Mouse (Mus musculus): ENCODE data around the gene Nedd9. TPM values are rescaled to one million over a fixed set of nuclear protein-coding genes. Genes with fewer than 3 reads are reported as not detected.

The Nedd9 gene
- total and polyA plus RNA-seq, 3 experiments = 0.49 to 1.4 TPM; not detected in 1

DNA sequence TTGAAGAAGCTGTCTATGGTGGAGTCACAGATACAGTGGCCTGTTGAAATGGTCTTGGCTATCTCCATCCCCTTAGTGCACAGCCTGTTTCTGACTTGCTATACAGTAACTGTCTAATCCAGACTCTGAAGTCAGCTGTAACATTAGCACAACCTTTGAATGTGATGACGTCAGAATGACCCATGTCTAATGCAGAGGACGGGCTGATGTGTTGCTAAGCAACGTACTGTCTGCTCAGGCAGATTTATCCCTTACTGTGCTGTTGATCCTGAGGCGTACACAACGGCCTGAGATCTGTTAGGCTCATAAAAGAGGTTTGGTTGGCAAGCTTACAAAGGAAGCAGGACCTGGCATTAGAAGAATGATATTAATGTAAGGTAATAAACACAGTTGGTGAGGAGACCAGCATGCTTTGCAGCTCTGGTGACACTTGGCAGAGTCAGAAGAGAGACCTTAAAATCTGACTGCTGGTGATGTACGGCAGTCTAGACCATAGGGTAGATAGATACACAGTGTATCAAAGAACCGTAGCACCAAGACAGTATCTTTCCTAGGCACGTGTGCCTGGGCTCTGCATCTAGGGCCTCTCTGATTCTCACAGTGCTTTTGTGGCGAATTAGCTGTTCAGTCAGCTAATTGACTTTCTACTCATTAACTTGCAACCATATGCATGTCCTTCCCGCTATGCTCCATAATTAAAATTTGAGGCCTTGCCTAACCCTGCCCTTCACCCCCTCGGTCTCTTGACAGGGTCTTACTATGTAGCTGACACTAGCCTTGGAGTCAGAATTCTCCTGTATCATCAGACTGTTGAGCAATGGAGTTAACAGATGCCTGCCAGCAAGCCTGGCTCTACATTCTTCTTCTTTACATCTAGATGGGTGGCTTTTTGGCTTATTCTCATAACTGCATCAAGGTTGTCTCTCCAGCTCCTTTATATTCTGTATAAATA, 70.8 kb downstream of the Nedd9 start:
- H3K36me3 ChIP-seq (replicated peaks) = no peaks in the 10 kb centered on the region
- no peak for DNase-seq (ENCODE audit: low spot score)
- no peak for ATAC-seq (ENCODE audit: extremely low read depth, insufficient number of reproducible peaks, low FRiP score, poor library complexity, severe bottlenecking)
- H3K27me3 ChIP-seq (ENCODE audit: insufficient read depth, low read length) = peaks cover 6% of the 10 kb centered on the region; the same call in 1 of the 2 replicates
- TF ChIP-seq GATA1 (IDR thresholded peaks at IDR 0.05; ENCODE audit: borderline replicate concordance, low read length) (no peak), CTCF (IDR thresholded peaks at IDR 0.05; ENCODE audit: low read depth, low read length) (no peak), GATA2 (IDR thresholded peaks at IDR 0.05; ENCODE audit: borderline replicate concordance, low read depth, low read length) (no peak), TAL1 (conservative IDR thresholded peaks at IDR 0.05; ENCODE audit: low read depth, low read length) (no peak), POLR2AphosphoS5 (IDR thresholded peaks at IDR 0.05; ENCODE audit: insufficient replicate concordance, low read depth, low read length) (no peak)
- H3K9me3 ChIP-seq (replicated peaks) = no peaks in the 10 kb centered on the region
- H3K4me1 ChIP-seq (ENCODE audit: insufficient read depth, low read depth, low read length) = no peaks in the 10 kb centered on the region
- H3K4me3 ChIP-seq (ENCODE audit: low read depth, low read length) = no peak overlapping the region

DNA sequence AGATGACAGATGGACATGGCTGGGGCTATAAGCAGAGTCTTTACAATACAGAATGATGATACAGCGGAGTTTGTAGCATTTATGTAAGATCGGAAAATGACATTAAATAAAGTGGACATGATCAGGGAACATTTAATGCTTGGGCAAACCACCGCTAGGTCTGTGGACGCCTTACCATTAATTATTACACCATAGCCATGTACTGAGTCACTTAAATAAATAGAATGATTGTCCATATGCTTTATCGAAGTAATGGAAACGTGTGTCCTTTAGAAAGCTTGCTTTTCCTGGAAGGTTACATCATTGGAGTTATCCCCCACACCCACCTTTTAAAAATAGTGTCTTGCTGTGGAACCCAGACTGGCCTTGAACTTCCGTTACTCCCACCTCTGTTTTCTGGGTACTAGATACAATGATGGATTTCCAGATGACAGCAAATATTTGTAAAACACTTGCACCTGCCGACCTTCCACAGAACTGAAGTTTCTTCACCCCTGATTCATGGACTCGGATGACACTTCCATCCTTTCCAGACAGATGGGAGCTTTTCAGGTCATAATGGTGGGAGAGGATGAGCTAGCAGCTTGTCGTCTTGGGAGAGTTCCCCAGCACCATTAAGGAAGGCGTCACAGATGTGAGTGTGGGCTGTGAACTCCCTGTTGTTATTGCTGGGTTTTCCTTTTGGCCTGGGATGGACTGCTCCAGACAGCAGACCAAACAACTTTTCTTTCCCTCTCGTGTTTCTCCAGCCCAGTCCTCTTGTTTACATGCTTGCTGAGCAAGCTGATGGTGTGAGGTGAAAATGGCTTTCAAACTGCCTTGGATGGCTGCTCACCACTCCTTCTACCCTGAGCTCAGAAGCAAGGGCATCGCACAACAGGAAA, 76.7 kb downstream of the Nedd9 start:
- TF ChIP-seq POLR2AphosphoS5 (IDR thresholded peaks at IDR 0.05; ENCODE audit: insufficient replicate concordance, low read depth, low read length) (no peak), GATA1 (IDR thresholded peaks at IDR 0.05; ENCODE audit: borderline replicate concordance, low read length) (no peak), TAL1 (conservative IDR thresholded peaks at IDR 0.05; ENCODE audit: low read depth, low read length) (no peak), CTCF (IDR thresholded peaks at IDR 0.05; ENCODE audit: low read depth, low read length) (no peak), GATA2 (IDR thresholded peaks at IDR 0.05; ENCODE audit: borderline replicate concordance, low read depth, low read length) (no peak)
- Histone ChIP-seq H3K36me3 (replicated peaks) (no peaks in the 10 kb centered on the region), H3K4me1 (ENCODE audit: insufficient read depth, low read depth, low read length) (no peaks in the 10 kb centered on the region), H3K4me3 (ENCODE audit: low read depth, low read length) (no peak overlapping the region), H3K27me3 (ENCODE audit: insufficient read depth, low read length) (no peaks in the 10 kb centered on the region), H3K9me3 (replicated peaks) (no peaks in the 10 kb centered on the region)
- ATAC-seq (ENCODE audit: extremely low read depth, insufficient number of reproducible peaks, low FRiP score, poor library complexity, severe bottlenecking) = no peak
- no peak for DNase-seq (ENCODE audit: low spot score)

DNA sequence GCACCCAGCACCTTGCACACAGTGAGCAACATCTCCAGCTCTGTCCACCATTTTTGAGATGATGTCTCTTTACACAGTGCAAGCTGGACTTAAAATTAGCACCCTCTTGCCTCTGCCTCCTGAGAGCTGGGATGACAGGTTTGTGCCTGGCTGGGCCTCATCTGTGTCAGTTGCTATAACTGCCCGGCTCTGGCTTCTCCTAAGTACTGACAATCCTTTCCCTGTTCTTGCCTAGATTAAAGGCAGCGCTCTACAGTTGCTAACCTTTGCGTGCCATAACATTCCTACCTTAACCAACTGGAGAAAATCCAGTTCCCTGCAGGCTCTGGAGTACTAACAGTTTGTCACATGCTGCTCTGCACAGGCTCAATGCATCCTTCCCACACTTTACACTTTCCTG, 77.9 kb downstream of the Nedd9 start:
- no peak for ATAC-seq (ENCODE audit: extremely low read depth, insufficient number of reproducible peaks, low FRiP score, poor library complexity, severe bottlenecking)
- Histone ChIP-seq H3K4me3 (ENCODE audit: low read depth, low read length) (no peak overlapping the region), H3K27me3 (ENCODE audit: insufficient read depth, low read length) (no peaks in the 10 kb centered on the region), H3K36me3 (replicated peaks) (no peaks in the 10 kb centered on the region), H3K9me3 (replicated peaks) (no peaks in the 10 kb centered on the region), H3K4me1 (ENCODE audit: insufficient read depth, low read depth, low read length) (no peaks in the 10 kb centered on the region)
- TF ChIP-seq GATA1 (IDR thresholded peaks at IDR 0.05; ENCODE audit: borderline replicate concordance, low read length) (no peak), POLR2AphosphoS5 (IDR thresholded peaks at IDR 0.05; ENCODE audit: insufficient replicate concordance, low read depth, low read length) (no peak), TAL1 (conservative IDR thresholded peaks at IDR 0.05; ENCODE audit: low read depth, low read length) (no peak), GATA2 (IDR thresholded peaks at IDR 0.05; ENCODE audit: borderline replicate concordance, low read depth, low read length) (no peak), CTCF (IDR thresholded peaks at IDR 0.05; ENCODE audit: low read depth, low read length) (no peak)
- no peak for DNase-seq (ENCODE audit: low spot score)

DNA sequence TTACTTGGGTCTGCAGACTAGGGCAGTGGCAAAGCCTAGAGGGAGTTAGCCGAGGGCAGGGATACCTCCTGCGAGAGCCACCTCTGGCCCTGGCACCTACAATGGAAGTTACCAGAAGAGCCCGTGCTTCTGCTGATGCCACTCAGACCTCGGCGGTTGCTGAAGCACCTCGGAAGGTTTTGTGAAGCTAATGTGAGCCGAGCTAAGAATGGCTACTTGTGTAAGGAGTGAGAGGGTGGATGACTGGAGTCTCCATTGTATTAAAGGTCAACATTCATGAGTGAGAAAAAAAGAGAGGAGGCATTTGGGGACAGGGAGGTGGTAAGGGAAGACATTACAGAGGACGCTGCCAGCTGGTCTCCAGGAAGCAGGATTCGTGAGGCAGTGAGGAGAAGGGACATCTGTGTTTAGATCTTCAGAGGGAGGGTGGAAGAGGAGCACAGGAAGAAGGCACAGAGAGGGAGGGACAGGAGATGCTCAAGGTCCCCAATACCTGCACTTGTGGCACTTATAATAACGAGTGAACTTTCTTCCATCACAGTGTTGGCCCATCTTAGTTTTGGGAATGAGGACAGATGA, 78.7 kb downstream of the Nedd9 start:
- ATAC-seq (ENCODE audit: extremely low read depth, insufficient number of reproducible peaks, low FRiP score, poor library complexity, severe bottlenecking) (no peak), DNase-seq (ENCODE audit: low spot score) (no peak)
- no peaks in the 10 kb centered on the region for H3K9me3 ChIP-seq (replicated peaks)
- TF ChIP-seq CTCF (IDR thresholded peaks at IDR 0.05; ENCODE audit: low read depth, low read length) = no peak
- TF ChIP-seq POLR2AphosphoS5 (IDR thresholded peaks at IDR 0.05; ENCODE audit: insufficient replicate concordance, low read depth, low read length) = no peak
- TF ChIP-seq GATA1 (IDR thresholded peaks at IDR 0.05; ENCODE audit: borderline replicate concordance, low read length) = no peak
- no peak for TF ChIP-seq GATA2 (IDR thresholded peaks at IDR 0.05; ENCODE audit: borderline replicate concordance, low read depth, low read length)
- TF ChIP-seq TAL1 (conservative IDR thresholded peaks at IDR 0.05; ENCODE audit: low read depth, low read length) = no peak
- H3K27me3 ChIP-seq (ENCODE audit: insufficient read depth, low read length) = no peaks in the 10 kb centered on the region
- no peaks in the 10 kb centered on the region for H3K36me3 ChIP-seq (replicated peaks)
- no peaks in the 10 kb centered on the region for H3K4me1 ChIP-seq (ENCODE audit: insufficient read depth, low read depth, low read length)
- no peak overlapping the region for H3K4me3 ChIP-seq (ENCODE audit: low read depth, low read length)

DNA sequence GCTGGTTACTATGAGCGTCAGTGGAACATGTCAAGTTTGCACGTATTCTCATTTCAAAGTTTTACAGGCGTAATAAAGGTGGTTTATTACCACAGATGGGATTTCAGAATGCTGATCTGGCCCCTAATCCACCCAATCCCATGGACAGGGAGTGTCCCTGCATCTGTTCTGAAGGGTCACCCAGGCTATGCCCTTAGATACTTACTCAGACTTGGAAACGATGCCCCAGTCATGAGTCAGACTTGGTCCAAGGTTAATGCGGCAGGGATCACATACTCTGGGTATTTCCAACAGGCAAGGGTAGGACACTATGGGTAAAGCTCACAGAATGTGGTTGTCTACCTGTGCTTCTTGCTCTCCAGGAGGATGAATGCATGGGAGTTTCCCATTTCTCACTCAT, 82.2 kb downstream of the Nedd9 start:
- no peaks in the 10 kb centered on the region for H3K4me1 ChIP-seq (ENCODE audit: insufficient read depth, low read depth, low read length)
- DNase-seq (ENCODE audit: low spot score) (no peak), ATAC-seq (ENCODE audit: extremely low read depth, insufficient number of reproducible peaks, low FRiP score, poor library complexity, severe bottlenecking) (no peak)
- no peak overlapping the region for H3K4me3 ChIP-seq (ENCODE audit: low read depth, low read length)
- H3K9me3 ChIP-seq (replicated peaks) = no peaks in the 10 kb centered on the region
- no peaks in the 10 kb centered on the region for H3K36me3 ChIP-seq (replicated peaks)
- TF ChIP-seq TAL1 (conservative IDR thresholded peaks at IDR 0.05; ENCODE audit: low read depth, low read length) (no peak), CTCF (IDR thresholded peaks at IDR 0.05; ENCODE audit: low read depth, low read length) (no peak), POLR2AphosphoS5 (IDR thresholded peaks at IDR 0.05; ENCODE audit: insufficient replicate concordance, low read depth, low read length) (no peak), GATA2 (IDR thresholded peaks at IDR 0.05; ENCODE audit: borderline replicate concordance, low read depth, low read length) (no peak), GATA1 (IDR thresholded peaks at IDR 0.05; ENCODE audit: borderline replicate concordance, low read length) (no peak)
- H3K27me3 ChIP-seq (ENCODE audit: insufficient read depth, low read length) = no peaks in the 10 kb centered on the region
